Mouse (Mus musculus) kidney, adult 8-10 months (tissue): ENCODE data around the gene Nat9.
A peak's percentile ranks its signal among the peaks of the same experiment; 100 is the strongest.

ENCODE experiments used
- DNase-seq, 2 experiments: peaks; one replicate each; pipeline ENCODE4 v3.0.0; 2022

Nat9 gene

DNA sequence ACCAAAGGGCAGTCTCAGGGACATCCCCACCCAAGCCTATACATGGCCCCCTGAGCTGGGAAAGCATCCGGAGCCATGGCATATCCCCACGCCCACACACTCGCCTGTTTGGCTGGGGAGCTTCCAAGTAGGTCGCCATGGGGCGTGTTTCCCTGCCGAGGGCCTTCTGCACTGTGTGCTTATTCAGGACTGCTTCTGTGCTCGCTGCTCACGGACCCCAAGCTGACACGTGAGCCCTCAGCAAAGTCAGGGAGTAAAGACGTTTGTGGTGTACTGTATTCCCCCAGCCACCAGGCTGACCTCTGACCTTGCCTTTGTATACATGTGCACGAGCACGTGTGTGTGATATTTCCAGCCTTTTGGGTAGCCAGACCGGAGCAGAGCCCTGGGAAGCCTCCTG, 24.5 kb upstream of the Nat9 start:
- DNase-seq: no peak

DNA sequence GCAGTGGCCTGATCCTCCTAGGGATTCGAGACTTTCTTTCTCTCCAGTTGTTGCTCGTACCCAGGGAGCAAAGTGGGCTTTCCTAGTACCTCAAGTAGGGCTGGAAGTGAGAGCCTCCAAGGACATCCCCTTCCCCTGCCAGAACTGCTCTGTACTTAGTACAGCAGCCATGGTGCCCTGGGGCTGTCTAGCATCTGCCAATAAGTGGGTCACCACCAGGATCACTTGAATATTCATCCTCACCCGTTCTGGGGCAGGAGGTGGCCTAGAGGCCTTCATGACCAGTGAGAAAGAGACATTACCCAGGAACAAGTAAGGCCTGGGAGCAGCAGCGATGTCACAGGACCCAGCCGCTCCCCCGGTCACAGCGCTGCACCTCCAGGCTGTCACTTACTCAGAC, 22.3 kb upstream of the Nat9 start:
- DNase-seq: no peak

DNA sequence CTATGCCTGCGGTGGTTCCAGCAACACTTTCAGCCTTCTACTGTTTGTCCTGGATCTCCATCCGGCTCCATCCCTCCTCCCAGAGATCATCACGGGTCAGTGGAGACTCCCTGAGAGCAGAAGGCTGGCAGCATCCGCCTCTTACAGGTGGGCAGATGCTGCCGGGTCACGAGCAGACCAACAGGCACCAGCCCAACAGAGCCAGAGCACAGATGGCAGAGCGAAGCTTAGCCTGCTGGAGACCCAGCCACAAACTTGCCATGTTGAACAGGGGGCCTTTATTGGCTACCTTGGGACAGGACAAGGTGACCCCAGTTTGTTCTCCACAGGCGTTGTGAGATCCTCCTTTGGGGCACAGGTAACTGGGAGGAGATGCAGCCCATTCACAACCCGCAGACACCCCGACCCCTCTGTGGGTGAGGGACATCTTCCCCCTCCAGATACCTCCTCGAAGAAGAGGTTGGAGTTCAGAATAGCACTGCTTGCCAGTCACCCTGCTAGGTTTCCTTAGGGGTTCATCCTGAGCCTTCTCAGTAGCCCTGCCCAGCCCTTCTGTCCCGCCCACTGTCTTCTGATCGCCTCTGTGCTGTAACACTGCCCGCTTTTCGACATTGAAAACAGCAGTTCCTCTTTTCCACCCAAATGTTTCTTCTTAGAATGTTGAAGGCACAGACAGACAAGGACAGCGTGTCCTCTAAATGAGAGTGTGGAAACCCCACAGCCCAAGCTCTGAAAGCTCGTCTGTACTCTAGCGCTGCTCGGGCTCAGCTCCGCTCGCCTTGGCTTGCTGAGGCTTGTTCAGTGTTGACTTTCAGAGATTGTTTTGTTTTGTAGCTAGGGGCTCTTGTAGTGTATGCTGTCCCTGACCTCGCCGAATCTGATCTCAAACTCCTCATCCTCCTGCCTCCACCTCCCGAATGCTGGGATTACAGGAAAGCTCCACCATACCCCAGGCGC, 21.4 kb upstream of the Nat9 start:
- DNase-seq: no peak

DNA sequence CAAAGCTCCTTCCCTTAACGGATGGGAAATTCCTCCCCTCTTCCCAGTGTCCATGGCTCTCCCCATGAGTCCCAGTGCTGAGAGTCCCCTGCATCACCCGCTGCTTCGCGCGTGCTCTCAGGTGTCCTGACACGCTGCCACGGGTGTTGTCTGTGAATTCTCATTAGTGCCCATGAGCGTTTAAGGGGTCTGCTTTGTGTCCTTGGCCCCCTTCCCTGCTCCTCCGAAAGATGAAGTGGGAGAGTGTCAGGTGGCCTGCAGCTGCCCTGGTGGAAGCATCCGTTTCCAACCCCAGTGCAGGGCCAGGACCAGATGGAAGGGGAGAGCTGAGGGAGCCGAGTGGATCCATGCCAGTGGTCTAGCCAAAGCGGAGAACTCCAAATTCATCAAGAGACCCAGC, 20.5 kb upstream of the Nat9 start:
- DNase-seq: no peak

DNA sequence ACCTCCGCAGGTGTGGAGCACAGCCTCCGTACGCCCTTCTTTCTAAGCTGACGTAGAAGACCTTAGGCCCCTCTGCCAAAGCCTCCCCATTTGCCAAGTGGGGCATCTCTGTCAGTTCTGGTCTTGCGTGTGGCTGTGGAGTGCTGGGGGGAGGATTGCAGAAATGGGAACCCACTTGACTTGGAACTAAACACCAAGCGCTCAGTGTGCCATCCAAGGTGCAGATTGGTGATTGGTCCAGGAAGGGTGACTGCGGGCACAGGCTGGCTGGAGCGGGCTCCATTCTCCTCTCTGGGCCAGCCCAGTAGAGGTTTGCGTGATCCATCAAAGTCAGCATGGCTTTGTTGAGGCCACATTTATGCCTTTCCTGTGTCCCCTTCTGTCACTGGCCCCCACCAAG, 15.1 kb upstream of the Nat9 start:
- no peak for DNase-seq

DNA sequence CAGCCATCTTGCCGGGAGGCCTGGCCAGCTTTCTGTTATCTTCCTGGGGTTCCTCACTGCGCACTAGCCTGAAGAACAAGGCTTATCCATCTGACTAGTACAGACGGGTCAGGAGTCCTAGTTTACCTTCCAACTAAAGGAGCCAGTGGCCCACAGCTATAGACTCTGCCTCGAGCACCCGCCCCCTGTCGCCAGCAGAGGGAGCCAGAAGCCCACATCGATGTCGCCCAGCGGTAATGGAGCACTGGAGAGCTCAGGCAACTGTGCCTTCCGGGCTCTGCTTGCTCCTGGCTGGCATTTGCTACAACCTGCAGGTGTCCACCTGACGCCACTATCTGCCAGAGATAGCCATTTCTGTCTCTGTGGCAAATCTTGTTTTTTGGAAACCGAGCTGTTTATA, 14.7 kb upstream of the Nat9 start:
- DNase-seq: peak; percentile 61 to 82

DNA sequence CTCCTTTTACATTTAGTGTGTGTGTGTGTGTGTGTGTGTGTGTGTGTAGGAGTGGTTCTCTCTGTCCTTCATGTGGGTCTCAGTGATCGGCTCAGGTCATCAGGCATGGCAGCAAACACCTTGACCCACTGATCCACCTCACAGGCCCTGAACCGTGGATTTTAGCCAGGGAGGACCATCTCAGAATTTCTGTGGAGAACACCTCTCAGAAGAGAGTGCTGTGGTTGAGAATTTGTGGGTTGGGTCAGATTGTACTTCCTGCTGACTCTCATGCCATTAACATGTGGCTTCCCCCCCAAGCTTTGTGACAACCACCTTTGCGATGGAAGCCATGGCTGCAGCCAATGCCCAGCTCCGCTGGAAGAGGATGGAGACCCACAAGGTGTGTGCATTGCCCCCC, 12.9 kb upstream of the Nat9 start:
- no peak for DNase-seq

DNA sequence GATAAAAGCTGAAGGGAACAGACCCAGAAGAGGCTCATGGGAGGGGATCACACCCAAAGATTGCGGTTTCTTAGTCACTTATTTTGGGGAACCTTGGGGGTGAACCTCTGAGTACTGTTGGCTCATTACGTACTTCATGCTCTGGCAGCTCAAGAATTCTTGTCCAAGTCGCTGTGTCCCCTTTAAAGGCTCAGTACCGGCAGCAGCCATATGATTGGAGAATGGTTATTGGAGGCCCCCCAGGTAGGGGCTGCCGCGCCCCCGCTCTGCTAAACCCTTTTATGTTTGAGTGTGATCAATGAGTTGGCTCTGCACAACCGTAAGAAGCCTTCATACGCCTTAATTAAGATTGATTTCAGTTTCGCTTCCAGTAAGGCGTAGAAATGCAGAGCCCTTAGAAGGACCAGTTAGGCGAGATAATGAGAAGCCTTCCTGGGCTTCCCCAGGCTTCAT, 11.3 kb upstream of the Nat9 start:
- no peak for DNase-seq

DNA sequence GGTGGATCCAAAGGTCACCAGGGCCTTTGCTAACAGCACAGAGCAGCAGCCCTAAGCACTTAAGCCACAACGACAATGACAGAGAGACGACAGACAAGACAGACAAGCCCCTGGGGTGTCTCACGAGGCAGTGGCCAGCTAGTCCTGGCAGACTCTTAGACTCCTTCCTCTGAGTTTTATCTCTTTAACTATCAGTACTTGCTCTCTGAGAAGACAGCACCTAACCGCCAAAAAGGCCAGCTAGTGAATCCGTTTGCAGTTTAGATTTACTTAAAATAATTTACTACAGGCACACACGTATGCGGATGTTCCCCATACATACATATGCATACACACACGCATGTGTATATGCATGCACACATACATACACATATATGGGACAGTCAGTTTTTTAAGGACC, 9.9 kb upstream of the Nat9 start:
- no peak for DNase-seq

DNA sequence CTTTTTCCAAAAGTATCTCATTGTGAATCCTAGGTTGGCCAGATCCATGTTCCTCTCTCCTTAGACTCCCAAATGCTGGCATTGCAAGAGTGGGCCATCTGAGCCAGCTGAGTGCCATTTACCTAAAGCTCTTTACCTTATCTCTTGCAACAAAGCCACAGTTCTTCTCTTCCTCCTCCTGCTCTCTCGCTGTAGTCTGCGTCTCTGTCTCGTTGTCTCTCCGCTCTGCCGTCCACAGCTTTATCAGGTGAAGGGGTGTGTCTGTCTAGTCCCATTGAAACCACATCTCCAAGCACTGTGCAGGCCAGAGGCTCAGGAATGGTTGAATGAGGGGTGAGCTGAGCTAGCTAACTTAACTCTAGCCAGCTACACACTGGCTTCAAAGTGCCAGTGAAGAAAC, 8.3 kb upstream of the Nat9 start:
- no peak for DNase-seq

DNA sequence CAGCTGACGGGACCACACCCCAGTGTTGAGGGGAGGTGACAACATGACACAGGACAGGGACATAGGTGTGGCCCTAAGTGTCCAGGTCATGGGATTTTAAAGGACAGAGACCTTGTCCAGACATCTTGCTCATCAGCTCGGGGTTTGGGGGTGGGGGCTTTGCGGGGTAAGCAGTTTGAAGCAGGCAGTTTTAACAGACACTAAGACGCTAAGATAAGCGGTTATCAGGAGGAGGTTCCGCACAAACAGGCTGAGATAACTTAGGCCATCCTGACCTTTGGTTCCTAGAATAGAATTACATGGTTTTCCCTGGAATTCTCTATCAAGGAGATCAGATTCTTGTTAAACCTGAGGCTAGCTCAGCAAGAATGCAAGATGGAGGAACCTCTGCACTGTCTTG, 7.0 kb upstream of the Nat9 start:
- DNase-seq: no peak

DNA sequence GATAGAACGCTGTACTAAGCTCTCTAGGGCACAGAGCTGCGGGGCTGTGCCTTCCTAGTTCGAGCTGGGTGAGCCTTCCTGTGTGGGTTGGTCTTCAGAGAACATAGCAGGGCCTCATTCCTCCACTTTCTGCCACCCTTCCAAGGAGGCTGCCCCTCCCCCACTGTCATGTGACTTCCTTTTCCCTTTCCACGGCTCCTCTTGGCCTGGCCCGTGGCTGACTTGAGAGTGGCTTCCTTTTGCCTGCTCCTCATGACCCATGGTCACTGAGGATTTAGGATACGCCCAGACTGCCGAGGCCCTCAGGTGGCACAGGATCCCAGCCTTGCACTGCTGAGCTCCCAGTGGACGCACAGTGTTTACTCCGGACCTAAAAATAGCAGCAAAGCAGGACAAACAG, 4.5 kb upstream of the Nat9 start:
- DNase-seq: peak; percentile 54 to 62

DNA sequence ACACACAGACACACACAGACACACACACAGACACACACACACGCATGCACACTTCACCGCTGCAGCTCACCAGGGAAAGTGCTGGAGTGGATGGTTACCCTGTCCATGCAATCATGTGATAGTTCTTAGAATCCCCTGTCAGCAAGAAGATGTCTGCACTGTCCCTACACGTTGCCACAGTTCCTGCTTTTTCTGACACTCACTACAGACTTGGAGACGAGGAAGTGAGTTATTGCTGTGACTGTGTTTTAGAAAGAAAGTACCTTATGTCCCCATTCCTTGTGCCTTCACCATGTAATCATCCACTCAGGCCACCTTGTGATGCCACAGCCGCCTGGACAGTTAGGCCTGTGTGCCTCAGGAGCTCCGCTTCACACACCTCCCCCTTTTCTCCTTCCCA, 1.6 kb upstream of the Nat9 start:
- no peak for DNase-seq

DNA sequence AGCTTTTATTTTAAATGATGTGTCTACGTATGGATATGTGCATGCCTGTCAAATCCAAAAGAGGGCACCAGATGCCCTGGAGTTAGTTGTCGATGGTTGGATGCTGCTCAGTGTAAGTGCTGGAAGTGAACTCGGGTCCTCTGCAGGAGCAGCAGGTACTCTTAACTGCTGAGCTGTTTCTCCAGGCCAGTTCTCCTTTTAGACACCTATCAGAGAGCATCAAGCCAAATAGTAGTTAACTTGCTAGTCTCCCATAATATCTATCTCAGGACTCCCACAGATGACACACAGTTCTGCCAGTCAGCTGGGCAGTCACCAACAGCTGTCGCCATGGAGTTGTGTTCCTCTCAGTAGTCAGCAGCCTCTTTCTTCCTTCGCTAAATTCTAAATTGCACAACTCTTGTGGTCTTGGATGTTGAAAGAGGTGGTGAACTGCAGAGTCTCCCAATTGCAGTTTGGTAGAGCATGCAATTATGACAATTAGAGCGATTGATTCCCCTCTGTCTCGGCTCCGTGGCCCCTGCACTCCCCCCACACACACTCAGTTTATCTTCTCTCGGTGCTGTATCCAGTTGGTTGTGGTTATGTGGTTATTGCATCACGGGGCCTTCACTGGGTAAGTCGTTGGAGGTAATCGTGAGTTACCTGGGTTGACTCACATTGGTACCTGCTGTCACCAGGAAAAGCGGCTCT, 1.0 kb upstream of the Nat9 start:
- no peak for DNase-seq

DNA sequence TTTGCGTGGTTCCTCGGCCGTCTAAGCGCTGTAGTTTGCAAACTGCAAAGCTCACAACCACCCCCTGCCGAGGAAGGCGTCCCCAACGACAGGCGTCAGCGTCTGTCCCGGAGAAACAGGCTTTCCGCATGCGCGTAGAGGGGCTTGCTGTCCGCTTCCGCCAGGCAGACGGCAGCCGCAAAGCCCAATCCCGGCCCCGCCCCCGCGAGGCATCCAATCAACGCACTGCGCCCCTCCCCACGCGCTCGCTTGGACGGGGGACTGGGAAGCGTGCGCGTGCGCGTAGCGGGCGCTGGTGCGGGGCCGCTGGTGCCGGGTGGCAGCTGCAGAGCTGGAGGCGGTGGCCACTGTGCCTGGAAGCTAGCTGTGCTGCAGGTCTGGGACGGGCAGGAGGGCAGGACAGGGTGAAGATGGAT, 427 bp downstream of the Nat9 start, which contains the start of gene Tmem104:
Gene Tmem104, plus strand, starts transcription at position 264 of the 416 bp plus-strand sequence.
- DNase-seq: peak; percentile 99

DNA sequence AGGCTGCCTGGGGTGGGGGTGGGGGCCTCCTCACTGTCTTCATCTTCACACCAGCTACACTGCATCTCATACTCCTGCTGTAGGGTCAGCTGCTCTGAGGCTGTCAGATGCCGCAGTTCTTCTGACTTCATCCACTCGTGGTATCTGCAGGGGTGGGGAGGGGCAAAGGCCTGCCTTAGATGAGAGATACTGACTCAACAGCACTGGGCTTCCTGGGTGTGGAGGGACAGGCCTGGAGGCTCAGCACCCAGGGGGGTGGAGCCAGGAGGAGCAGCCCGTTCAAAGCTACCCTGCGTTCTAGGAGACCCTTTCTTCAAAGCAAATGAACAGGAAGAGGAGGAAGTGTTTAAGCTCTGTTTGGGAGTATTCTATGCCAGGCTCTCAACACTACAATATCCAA, 2.7 kb downstream of the Nat9 start:
- no peak for DNase-seq

DNA sequence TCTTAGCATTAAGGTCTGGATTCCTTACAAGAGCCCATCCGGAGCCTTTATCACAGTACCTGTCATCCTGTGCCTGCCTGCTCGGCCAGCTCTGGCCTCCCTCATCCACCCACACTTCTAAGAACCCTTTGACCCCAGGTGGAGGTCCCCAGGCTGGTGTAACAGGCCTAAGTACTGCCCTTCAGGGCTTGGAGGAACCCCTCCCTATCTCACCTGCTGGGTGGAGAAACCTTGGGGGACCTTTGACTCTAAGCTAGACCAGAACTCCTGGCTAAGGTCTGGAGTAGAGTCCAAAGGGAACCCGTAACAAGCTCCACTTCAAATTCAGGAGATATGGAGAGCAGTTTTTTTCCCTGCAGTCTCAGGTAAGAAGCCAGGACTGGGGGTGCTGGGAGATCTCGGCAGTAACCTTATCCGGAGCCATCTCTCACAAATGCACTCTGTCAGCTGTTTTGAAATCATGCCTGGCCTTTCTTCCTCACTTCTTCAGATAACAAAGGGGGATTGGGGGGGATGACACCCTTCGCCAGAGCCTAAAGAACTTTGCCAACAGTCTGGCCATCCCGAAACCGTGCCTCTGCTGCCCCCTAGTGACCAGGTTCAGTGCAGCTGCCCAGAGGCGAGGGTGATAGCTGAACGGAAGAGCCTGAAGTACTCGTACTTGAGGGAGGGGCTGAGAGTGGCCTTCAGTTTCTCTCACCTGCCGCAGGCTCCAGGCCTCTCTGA, 5.6 kb downstream of the Nat9 start:
- peak; percentile 72 to 87 for DNase-seq

DNA sequence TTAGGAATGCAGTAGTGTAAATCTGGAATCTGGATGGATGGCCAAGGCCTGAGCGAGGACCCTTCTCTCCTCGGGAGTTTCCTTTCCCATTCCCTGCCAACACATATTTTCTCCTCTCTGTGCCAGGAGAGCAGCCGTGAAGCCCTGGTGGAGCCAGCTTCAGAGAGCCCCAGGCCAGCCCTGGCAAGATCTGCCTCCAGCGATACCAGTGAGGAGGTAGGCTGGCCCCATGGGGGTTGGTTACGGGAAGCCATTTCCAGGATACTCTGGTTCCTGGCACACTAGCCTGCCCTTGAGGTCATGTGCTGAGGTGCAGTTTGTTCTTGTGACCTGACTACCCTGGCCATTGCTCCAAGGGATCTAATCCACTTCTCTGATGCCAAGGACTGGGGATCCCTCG, 7.8 kb downstream of the Nat9 start:
- DNase-seq: peak; percentile 77 to 82

DNA sequence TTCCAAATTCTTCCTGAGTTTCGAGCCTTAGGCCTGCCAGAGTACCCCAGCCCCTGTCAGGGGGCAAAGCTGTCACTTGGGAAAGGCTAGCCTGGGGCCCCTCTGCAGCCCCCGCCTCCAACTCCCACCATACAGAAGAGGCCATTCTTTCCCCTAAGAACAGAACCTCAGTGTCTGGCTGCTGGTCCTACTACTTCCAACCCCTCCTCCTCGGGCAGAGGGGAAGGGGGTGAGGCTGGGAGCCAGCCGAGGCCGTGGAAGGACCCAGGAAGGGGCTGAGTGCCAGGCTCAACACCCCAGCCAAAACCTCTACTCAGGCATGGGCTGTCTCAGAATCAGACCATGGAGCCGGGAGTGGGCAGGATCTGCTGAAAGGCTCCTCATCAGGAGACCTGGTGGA, 8.5 kb downstream of the Nat9 start:
- DNase-seq: no peak

DNA sequence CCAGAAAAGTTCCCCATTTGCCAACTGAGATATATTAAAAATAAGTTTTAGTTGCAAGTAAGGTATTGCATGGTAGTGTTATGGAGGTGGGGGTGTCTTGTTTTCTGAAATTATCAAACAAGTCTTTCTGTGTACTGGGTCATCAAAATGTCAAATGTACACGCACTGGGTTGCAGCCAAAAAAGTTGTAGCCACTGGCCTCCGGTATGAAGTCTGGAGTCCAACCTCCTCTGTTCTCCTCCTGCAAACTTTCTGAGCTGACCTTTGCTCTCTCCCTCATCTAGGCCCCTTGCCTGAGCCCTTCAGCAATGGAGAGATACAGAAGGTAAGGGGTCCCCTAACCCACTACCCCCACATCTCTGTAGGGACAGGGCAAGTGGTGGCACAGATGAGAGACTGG, 8.9 kb downstream of the Nat9 start:
- peak; percentile 81 to 83 for DNase-seq

DNA sequence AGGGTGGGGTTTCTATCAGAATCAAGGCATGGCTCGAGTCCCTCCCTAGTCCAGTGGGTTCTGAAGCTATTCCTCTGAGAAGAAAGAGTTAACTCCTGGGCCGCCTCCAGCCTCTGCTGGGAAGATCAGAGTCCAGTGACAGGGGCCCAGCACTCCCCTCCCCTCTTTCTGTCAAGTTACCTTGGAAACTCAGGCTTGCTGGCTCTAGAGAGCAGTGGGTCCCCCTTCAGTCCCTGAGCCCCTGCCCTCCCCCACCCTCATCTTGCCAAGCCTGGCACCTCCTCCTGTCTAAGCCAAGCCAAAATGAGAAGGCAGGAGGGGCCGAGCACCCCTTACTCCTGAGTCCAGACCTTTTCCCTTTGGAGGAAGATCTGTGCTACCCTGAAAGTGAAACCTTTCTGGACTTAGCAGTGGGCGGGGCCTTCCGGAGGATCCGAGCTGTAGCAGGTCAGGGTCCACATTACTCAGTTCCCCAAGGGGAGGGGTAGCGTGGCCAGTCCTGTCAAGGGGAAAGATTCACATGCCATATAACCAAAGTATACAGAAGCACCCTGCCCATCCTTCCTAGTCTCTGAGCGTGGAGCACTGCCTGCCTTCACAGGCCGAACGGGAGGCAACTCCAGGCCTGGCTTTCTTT, 10.0 kb downstream of the Nat9 start:
- DNase-seq: peak; percentile 84 to 86

DNA sequence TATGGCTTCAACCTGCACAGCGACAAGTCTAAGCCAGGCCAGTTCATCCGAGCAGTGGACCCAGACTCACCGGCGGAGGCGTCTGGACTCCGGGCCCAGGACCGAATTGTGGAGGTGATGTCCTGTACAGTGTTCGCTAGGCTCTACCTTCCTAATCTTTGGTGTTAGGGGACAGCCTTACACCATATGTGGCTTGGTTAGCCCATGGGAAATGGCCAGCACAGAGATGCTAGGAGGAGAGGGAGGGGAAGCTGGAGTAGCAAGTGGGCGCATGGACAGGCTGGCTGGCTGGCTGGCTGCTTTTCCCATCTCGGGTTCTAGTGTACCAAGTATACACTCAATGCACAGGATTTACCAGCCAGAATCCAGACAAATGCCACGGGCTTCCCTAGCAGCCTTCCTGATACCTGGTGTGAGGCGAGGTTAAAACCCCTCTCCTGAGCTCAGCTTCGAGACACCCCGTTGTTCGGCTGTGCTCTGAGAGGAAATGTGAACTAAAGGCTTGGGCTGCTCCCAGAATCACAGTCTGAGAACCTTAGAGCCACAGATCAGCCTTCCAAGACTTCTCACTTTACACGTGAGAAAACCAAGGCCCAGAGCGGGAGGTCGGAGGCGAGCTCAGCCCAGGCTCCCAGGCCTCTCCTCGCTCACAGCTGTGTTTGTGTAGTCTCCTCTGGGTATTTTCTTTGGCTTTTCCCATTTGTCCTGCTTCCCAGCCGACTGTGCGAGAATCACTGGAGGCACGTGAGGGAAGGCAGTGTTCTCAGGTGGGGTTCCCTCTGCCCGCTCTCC, 11.1 kb downstream of the Nat9 start:
- DNase-seq: no peak
